Mouse (Mus musculus): Measurements from ENCODE around the gene Ddx58. TPM values are rescaled to one million over a fixed set of nuclear protein-coding genes. Genes with fewer than 3 reads are reported as not detected.
A peak's percentile ranks its signal among the peaks of the same experiment; 100 is the strongest.

Ddx58 gene
- polyA plus RNA-seq, 1 experiment from 2014 or later, result 7.5 TPM

DNA sequence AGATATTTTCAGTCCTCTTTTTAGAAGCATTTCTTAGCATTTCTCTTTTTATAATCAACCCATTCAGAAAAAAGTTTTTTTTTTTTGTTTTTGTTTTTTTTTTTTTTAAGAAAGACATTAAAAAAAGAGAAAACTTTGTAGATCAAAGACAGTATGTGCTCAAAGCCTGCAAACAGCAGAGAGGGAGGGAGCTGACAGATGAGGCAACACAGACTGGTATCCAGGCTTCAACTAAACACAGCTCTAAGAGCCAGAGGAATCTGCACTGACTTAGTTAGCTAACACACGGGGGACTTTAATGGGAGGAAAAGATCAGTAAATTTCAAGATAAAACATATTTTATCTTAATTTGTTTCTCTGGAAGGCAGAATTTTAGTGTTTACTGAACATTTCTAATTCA is 24.7 kb upstream of the Ddx58 start:
- H3K9ac ChIP-seq, result no peak overlapping the region
- H3K4me2 ChIP-seq, result no peak overlapping the region
- ATAC-seq (ENCODE audit: extremely low read depth, insufficient number of reproducible peaks, low FRiP score, low TSS enrichment), result no peak
- no peaks in the 10 kb centered on the region for H3K27me3 ChIP-seq (replicated peaks)
- peaks cover 38% of the 10 kb centered on the region for H3K4me1 ChIP-seq
- 46% methylated on average over 1 of the region's 1 CpGs for WGBS
- H3K4me3 ChIP-seq, result no peak overlapping the region
- peaks cover 73% of the 10 kb centered on the region for H3K36me3 ChIP-seq
- no peaks in the 10 kb centered on the region for H3K9me3 ChIP-seq
- no peak overlapping the region for H3K27ac ChIP-seq (replicated peaks)

DNA sequence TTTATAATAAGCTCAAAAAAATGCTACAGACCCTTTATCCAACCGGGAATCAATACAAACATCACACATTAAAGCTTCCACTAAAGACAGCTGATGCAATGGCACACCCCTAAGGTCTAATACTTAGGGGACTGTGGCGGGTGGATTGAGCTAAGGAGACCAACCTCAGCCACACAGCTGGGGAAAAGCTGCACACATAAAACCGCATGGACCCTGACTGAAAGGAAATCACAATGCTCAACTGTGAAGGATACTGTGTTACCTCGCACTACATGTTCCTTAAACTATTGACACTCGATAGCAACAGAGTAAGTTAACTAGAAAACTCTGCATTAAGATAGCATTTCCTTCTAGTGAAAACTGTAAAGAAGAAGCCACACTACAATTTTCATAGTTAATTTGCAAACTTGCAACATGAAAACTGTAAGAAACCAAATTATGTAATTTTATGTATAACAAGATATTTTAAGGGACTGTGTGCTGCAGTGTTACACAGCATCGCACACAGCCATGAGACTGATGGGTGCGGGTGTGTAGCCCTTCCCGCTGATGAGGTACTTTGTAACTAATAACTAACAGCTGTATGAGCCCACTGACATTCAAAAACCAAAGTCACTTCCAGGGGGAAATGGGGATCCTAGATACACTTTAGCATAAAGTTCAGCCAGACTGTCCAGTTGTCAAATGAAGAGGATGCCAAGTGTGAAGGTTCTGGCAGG is 14.9 kb upstream of the Ddx58 start:
- Histone ChIP-seq H3K4me1 (no peaks in the 10 kb centered on the region), H3K4me2 (no peak overlapping the region), H3K27ac (replicated peaks) (no peak overlapping the region), H3K4me3 (no peak overlapping the region), H3K27me3 (replicated peaks) (no peaks in the 10 kb centered on the region), H3K36me3 (peaks cover 18% of the 10 kb centered on the region), H3K9me3 (no peaks in the 10 kb centered on the region), H3K9ac (no peak overlapping the region)
- no peak for ATAC-seq (ENCODE audit: extremely low read depth, insufficient number of reproducible peaks, low FRiP score, low TSS enrichment)
- 83% methylated on average over 8 of the region's 8 CpGs for WGBS

- Histone ChIP-seq H3K4me2 (no peak overlapping the region), H3K4me1 (no peaks in the 10 kb centered on the region), H3K9ac (no peak overlapping the region), H3K4me3 (no peak overlapping the region), H3K27ac (replicated peaks) (no peak overlapping the region), H3K36me3 (peaks cover 10% of the 10 kb centered on the region), H3K27me3 (replicated peaks) (no peaks in the 10 kb centered on the region), H3K9me3 (no peaks in the 10 kb centered on the region)
- ATAC-seq (ENCODE audit: extremely low read depth, insufficient number of reproducible peaks, low FRiP score, low TSS enrichment), result no peak
- 45% methylated on average over 2 of the region's 2 CpGs for WGBS
Measured at GRCm38 (mm10) chr4:40253766-40254165, 14.1 kb upstream of the Ddx58 start.

DNA sequence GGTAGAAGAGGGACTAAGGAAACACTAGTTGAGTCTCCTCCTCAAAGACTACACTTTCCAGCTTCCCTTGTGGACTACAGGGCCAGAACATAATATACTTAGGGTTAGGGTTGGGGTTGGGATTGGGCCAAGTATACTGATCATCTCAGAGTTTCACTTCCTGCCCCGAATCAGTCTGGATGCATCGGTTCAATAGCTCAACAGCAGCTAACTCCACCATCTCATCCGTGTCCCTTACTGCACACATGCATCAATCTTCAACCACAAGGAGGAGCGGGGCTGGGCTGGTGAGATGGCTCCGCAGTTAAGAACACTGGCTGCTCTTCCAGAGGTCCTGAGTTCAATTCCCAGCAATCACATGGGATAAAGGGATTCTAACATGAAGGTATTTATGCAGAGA is 11.4 kb upstream of the Ddx58 start:
- Histone ChIP-seq H3K4me3 (no peak overlapping the region), H3K9me3 (no peaks in the 10 kb centered on the region), H3K36me3 (no peaks in the 10 kb centered on the region), H3K27me3 (replicated peaks) (no peaks in the 10 kb centered on the region), H3K9ac (no peak overlapping the region), H3K4me2 (no peak overlapping the region), H3K27ac (replicated peaks) (no peak overlapping the region), H3K4me1 (no peaks in the 10 kb centered on the region)
- 87% methylated on average over 5 of the region's 5 CpGs for WGBS
- ATAC-seq (ENCODE audit: extremely low read depth, insufficient number of reproducible peaks, low FRiP score, low TSS enrichment), result no peak

GRCm38 (mm10) chr4:40244035-40244434 is 4.4 kb upstream of the Ddx58 start:
- 74% methylated on average over 8 of the region's 8 CpGs for WGBS

GRCm38 (mm10) chr4:40243006-40243405 is 3.4 kb upstream of the Ddx58 start:
- H3K9me3 ChIP-seq, result no peaks in the 10 kb centered on the region
- no peak for ATAC-seq (ENCODE audit: extremely low read depth, insufficient number of reproducible peaks, low FRiP score, low TSS enrichment)
- no peak overlapping the region for H3K4me2 ChIP-seq
- H3K27ac ChIP-seq (replicated peaks), result no peak overlapping the region
- no peaks in the 10 kb centered on the region for H3K27me3 ChIP-seq (replicated peaks)
- H3K36me3 ChIP-seq, result no peaks in the 10 kb centered on the region
- H3K4me3 ChIP-seq, result no peak overlapping the region
- 84% methylated on average over 4 of the region's 4 CpGs for WGBS
- no peak overlapping the region for H3K9ac ChIP-seq
- peaks cover 15% of the 10 kb centered on the region for H3K4me1 ChIP-seq

More at GRCm38 (mm10) chr4:40244035-40244434, 4.4 kb upstream of the Ddx58 start:
- Histone ChIP-seq H3K4me2 (no peak overlapping the region), H3K27ac (replicated peaks) (no peak overlapping the region), H3K27me3 (replicated peaks) (no peaks in the 10 kb centered on the region), H3K9ac (no peak overlapping the region), H3K9me3 (no peaks in the 10 kb centered on the region), H3K36me3 (no peaks in the 10 kb centered on the region), H3K4me3 (no peak overlapping the region), H3K4me1 (peaks cover 7% of the 10 kb centered on the region)
- ATAC-seq (ENCODE audit: extremely low read depth, insufficient number of reproducible peaks, low FRiP score, low TSS enrichment), result no peak

DNA sequence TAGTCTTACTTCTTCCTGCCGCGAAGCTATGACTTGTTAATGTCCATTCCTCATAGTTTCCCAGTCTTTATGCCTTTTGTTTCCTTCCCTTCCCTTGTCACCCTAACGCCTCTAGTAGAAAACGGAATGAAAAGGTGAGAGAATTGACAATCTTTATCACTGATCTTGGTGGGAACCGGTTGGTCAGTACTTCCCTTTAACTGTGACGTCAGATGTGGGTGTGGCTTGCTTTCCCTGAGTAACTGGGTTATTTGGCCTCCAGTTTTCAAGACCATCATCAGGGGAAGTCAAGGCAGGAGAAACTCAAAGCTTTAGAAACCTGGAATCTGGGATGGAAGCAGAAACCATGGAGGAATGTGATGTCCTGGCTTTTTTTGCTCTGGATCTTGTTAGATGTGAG is 2.3 kb upstream of the Ddx58 start:
- Histone ChIP-seq H3K9ac (no peak overlapping the region), H3K4me3 (no peak overlapping the region), H3K36me3 (no peaks in the 10 kb centered on the region), H3K4me1 (peaks cover 15% of the 10 kb centered on the region), H3K27me3 (replicated peaks) (no peaks in the 10 kb centered on the region), H3K27ac (replicated peaks) (no peak overlapping the region), H3K4me2 (no peak overlapping the region), H3K9me3 (no peaks in the 10 kb centered on the region)
- 46% methylated on average over 6 of the region's 6 CpGs for WGBS
- no peak for ATAC-seq (ENCODE audit: extremely low read depth, insufficient number of reproducible peaks, low FRiP score, low TSS enrichment)

- peak overlapping the region; percentile 92 for H3K4me2 ChIP-seq
- WGBS, result 56% methylated on average over 5 of the region's 5 CpGs
- H3K36me3 ChIP-seq, result no peaks in the 10 kb centered on the region
- no peaks in the 10 kb centered on the region for H3K9me3 ChIP-seq
- H3K27me3 ChIP-seq (replicated peaks), result no peaks in the 10 kb centered on the region
- peak overlapping the region; percentile 81 for H3K4me3 ChIP-seq
- H3K27ac ChIP-seq (replicated peaks), result peak overlapping the region; percentile 76; the same call in 1 of the 2 replicates
- peak overlapping the region; percentile 85 for H3K9ac ChIP-seq
- no peak for ATAC-seq (ENCODE audit: extremely low read depth, insufficient number of reproducible peaks, low FRiP score, low TSS enrichment)
- peaks cover 15% of the 10 kb centered on the region for H3K4me1 ChIP-seq
Measured at GRCm38 (mm10) chr4:40240272-40240744, 680 bp upstream of the Ddx58 start.

DNA sequence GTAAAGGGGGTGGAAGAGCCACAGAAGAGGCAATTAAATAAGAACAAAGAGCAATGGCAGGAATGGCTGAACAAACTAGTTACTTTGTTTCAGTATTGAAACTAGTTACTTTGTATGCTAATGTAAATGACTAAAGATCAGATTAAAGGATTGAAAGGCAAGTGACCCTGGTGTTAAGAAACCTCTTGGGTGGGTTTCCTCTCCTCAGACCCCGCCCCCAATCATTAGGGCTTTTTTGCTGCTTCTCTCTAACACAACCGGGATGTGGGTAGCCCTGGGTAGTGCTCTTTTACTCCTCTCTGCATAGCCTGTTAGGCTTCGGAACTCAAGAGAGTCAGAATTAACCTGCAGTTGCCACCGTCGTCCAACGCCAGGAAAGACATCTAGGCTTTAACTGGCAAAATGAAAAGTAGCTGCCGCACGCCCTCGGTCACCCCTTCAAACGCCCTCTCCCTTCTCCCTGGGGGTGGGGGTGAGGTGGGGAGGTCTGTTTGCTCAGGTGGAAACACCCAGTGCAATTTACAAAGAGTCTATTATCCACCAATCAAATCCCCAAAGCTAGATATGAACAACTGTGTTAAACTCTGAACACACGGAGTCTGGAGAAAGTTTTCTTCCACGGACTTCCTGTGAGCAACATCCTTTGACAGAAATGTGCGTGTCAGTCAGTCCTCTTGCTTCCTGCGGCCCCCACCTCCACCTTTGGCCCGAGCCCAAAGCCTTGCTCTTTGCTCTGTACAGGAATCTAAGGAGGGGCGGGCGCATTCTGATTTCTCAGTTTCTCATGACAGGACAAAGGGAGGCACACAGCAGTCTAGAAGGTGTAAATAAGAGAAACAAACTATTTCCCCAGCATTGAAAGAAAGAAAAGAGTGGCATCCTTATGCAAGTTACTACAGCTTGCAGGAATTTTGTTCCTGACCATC is 882 bp downstream of the Ddx58 start:
- ATAC-seq (ENCODE audit: extremely low read depth, insufficient number of reproducible peaks, low FRiP score, low TSS enrichment), result no peak
- no peaks in the 10 kb centered on the region for H3K9me3 ChIP-seq
- WGBS, result 2% methylated on average over 17 of the region's 17 CpGs
- H3K27ac ChIP-seq (replicated peaks), result peak overlapping the region; percentile 76
- H3K9ac ChIP-seq, result peak overlapping the region; percentile 85
- H3K27me3 ChIP-seq (replicated peaks), result no peaks in the 10 kb centered on the region
- peaks cover 11% of the 10 kb centered on the region for H3K36me3 ChIP-seq
- H3K4me1 ChIP-seq, result peaks cover 15% of the 10 kb centered on the region
- H3K4me2 ChIP-seq, result peak overlapping the region; percentile 92
- H3K4me3 ChIP-seq, result peak overlapping the region; percentile 81

DNA sequence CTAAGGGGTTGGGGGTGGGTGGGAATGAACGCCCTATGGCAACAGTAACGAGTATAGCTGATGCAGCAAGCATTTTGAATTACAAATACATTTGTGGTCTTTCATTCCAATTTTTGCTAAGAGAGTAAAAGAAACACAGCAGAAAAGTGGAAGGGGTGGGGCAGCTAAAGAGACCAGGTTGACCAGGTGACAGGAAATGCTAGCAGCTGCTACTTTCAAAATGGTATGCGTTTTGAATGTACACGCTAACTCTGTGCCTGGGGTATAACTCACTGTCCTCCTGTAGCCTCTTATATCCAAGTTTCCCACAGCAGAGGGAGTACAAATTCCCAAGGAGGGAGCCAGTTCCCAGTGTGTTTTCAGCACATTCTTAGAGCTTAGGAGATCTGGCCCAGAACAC is 2.8 kb downstream of the Ddx58 start:
- H3K4me1 ChIP-seq, result peaks cover 15% of the 10 kb centered on the region
- no peak for ATAC-seq (ENCODE audit: extremely low read depth, insufficient number of reproducible peaks, low FRiP score, low TSS enrichment)
- H3K27me3 ChIP-seq (replicated peaks), result no peaks in the 10 kb centered on the region
- no peak overlapping the region for H3K9ac ChIP-seq
- no peak overlapping the region for H3K4me2 ChIP-seq
- no peak overlapping the region for H3K27ac ChIP-seq (replicated peaks)
- H3K36me3 ChIP-seq, result peaks cover 16% of the 10 kb centered on the region
- WGBS, result 81% methylated on average over 4 of the region's 4 CpGs
- H3K9me3 ChIP-seq, result no peaks in the 10 kb centered on the region
- no peak overlapping the region for H3K4me3 ChIP-seq

DNA sequence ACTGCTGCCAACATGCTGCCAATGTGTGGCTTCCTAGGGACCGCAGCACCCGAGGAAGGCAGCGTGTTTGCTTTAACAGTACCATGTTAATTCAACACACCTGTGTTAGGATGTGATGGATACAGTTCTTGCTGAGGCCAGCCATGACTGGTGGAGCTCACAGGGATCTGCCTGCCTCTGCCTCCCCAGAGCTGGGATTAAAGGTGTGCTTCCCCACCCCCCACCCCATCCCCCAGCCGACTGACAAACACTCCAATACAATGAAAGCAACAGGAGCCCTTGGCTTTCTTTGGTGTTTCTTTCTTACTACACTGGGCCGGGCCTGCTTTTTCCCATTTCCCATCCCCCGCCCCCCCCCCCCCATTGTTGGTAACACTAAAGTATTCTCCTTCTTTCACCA is 5.4 kb downstream of the Ddx58 start:
- H3K4me3 ChIP-seq, result no peak overlapping the region
- 93% methylated on average over 6 of the region's 6 CpGs for WGBS
- no peak overlapping the region for H3K4me2 ChIP-seq
- H3K9ac ChIP-seq, result no peak overlapping the region
- no peak overlapping the region for H3K27ac ChIP-seq (replicated peaks)
- peaks cover 16% of the 10 kb centered on the region for H3K36me3 ChIP-seq
- peaks cover 9% of the 10 kb centered on the region; the same call in 1 of the 2 replicates for H3K4me1 ChIP-seq
- no peak for ATAC-seq (ENCODE audit: extremely low read depth, insufficient number of reproducible peaks, low FRiP score, low TSS enrichment)
- H3K27me3 ChIP-seq (replicated peaks), result no peaks in the 10 kb centered on the region
- H3K9me3 ChIP-seq, result no peaks in the 10 kb centered on the region
